Mouse (Mus musculus): Measurements from ENCODE around the gene Gaa. TPM values are rescaled to one million over a fixed set of nuclear protein-coding genes. Genes with fewer than 3 reads are reported as not detected.
"Not testable (repeated sequence)": the region's sequence is repeated elsewhere in the genome, so short reads cannot be mapped to it uniquely, and the experiment has no call there.

Gaa gene
- polyA plus RNA-seq, 1 experiment from 2014 or later, result 24.1 TPM

GRCm38 (mm10) chr11:119245543-119245942, 22.1 kb upstream of the Gaa start:
- H3K4me3 ChIP-seq (ENCODE audit: low read depth, low read length); H3K9me3 ChIP-seq (ENCODE audit: control insufficient read depth, low read length); H3K27ac ChIP-seq (ENCODE audit: low read depth, low read length); H3K4me2 ChIP-seq (ENCODE audit: low read depth); H3K9ac ChIP-seq (ENCODE audit: low read length); DNase-seq (ENCODE audit: low spot score); ATAC-seq (ENCODE audit: insufficient read depth, low FRiP score, low TSS enrichment); H3K36me3 ChIP-seq (ENCODE audit: control insufficient read depth, insufficient read depth, low read length); H3K4me1 ChIP-seq (ENCODE audit: control insufficient read depth, insufficient read depth, low read length); H3K27me3 ChIP-seq (ENCODE audit: control insufficient read depth, insufficient read depth, low read length): not testable (repeated sequence)
- WGBS, result 92% methylated on average over 6 of the region's 6 CpGs

- 29% methylated on average over 6 of the region's 6 CpGs for WGBS
- DNase-seq (ENCODE audit: low spot score), result peak; percentile 60
- H3K9me3 ChIP-seq (ENCODE audit: control insufficient read depth, low read length), result no peaks in the 10 kb centered on the region
- H3K4me1 ChIP-seq (ENCODE audit: control insufficient read depth, insufficient read depth, low read length), result peaks cover 7% of the 10 kb centered on the region
- no peaks in the 10 kb centered on the region for H3K36me3 ChIP-seq (ENCODE audit: control insufficient read depth, insufficient read depth, low read length)
- H3K27ac ChIP-seq (ENCODE audit: low read depth, low read length), result no peak overlapping the region
- H3K4me3 ChIP-seq (ENCODE audit: low read depth, low read length), result no peak overlapping the region
- peak; percentile 55; the same call in 1 of the 2 replicates for ATAC-seq (ENCODE audit: insufficient read depth, low FRiP score, low TSS enrichment)
- no peaks in the 10 kb centered on the region for H3K27me3 ChIP-seq (ENCODE audit: control insufficient read depth, insufficient read depth, low read length)
- H3K9ac ChIP-seq (ENCODE audit: low read length), result no peak overlapping the region
- no peak overlapping the region for H3K4me2 ChIP-seq (ENCODE audit: low read depth)
Observed at GRCm38 (mm10) chr11:119249011-119249410, 18.7 kb upstream of the Gaa start.

GRCm38 (mm10) chr11:119250998-119251397, 16.7 kb upstream of the Gaa start:
- peaks cover 7% of the 10 kb centered on the region for H3K4me1 ChIP-seq (ENCODE audit: control insufficient read depth, insufficient read depth, low read length)
- H3K36me3 ChIP-seq (ENCODE audit: control insufficient read depth, insufficient read depth, low read length), result no peaks in the 10 kb centered on the region
- H3K9ac ChIP-seq (ENCODE audit: low read length), result no peak overlapping the region
- H3K27ac ChIP-seq (ENCODE audit: low read depth, low read length), result no peak overlapping the region; the same call in 1 of the 2 replicates
- ATAC-seq (ENCODE audit: insufficient read depth, low FRiP score, low TSS enrichment) (no peak), DNase-seq (ENCODE audit: low spot score) (no peak)
- H3K4me2 ChIP-seq (ENCODE audit: low read depth), result no peak overlapping the region
- H3K4me3 ChIP-seq (ENCODE audit: low read depth, low read length), result no peak overlapping the region
- 38% methylated on average over 17 of the region's 17 CpGs for WGBS
- H3K9me3 ChIP-seq (ENCODE audit: control insufficient read depth, low read length), result no peaks in the 10 kb centered on the region
- H3K27me3 ChIP-seq (ENCODE audit: control insufficient read depth, insufficient read depth, low read length), result no peaks in the 10 kb centered on the region

- Histone ChIP-seq H3K27ac (ENCODE audit: low read depth, low read length) (no peak overlapping the region), H3K9ac (ENCODE audit: low read length) (peak overlapping the region; percentile 27), H3K4me1 (ENCODE audit: control insufficient read depth, insufficient read depth, low read length) (peaks cover 7% of the 10 kb centered on the region), H3K4me3 (ENCODE audit: low read depth, low read length) (no peak overlapping the region), H3K36me3 (ENCODE audit: control insufficient read depth, insufficient read depth, low read length) (no peaks in the 10 kb centered on the region), H3K4me2 (ENCODE audit: low read depth) (peak overlapping the region; percentile 29; the same call in 1 of the 2 replicates), H3K27me3 (ENCODE audit: control insufficient read depth, insufficient read depth, low read length) (no peaks in the 10 kb centered on the region), H3K9me3 (ENCODE audit: control insufficient read depth, low read length) (no peaks in the 10 kb centered on the region)
- 0 out of 2 replicates have a peak, but pooled peaks have one; percentile 61 for ATAC-seq (ENCODE audit: insufficient read depth, low FRiP score, low TSS enrichment)
- peak; percentile 79 for DNase-seq (ENCODE audit: low spot score)
- WGBS, result 7% methylated on average over 22 of the region's 22 CpGs
Observed at GRCm38 (mm10) chr11:119252854-119253541, 14.7 kb upstream of the Gaa start.

GRCm38 (mm10) chr11:119256557-119256956, 11.1 kb upstream of the Gaa start:
- DNase-seq (ENCODE audit: low spot score); H3K4me2 ChIP-seq (ENCODE audit: low read depth); H3K4me3 ChIP-seq (ENCODE audit: low read depth, low read length); H3K4me1 ChIP-seq (ENCODE audit: control insufficient read depth, insufficient read depth, low read length); H3K9me3 ChIP-seq (ENCODE audit: control insufficient read depth, low read length); H3K36me3 ChIP-seq (ENCODE audit: control insufficient read depth, insufficient read depth, low read length); H3K27ac ChIP-seq (ENCODE audit: low read depth, low read length); ATAC-seq (ENCODE audit: insufficient read depth, low FRiP score, low TSS enrichment); H3K27me3 ChIP-seq (ENCODE audit: control insufficient read depth, insufficient read depth, low read length); H3K9ac ChIP-seq (ENCODE audit: low read length): not testable (repeated sequence)
- WGBS, result 83% methylated on average over 5 of the region's 5 CpGs

- Histone ChIP-seq H3K36me3 (ENCODE audit: control insufficient read depth, insufficient read depth, low read length) (no peaks in the 10 kb centered on the region), H3K27me3 (ENCODE audit: control insufficient read depth, insufficient read depth, low read length) (no peaks in the 10 kb centered on the region), H3K27ac (ENCODE audit: low read depth, low read length) (no peak overlapping the region), H3K9me3 (ENCODE audit: control insufficient read depth, low read length) (no peaks in the 10 kb centered on the region), H3K4me2 (ENCODE audit: low read depth) (peak overlapping the region; percentile 31), H3K4me3 (ENCODE audit: low read depth, low read length) (no peak overlapping the region), H3K9ac (ENCODE audit: low read length) (no peak overlapping the region), H3K4me1 (ENCODE audit: control insufficient read depth, insufficient read depth, low read length) (no peaks in the 10 kb centered on the region)
- ATAC-seq (ENCODE audit: insufficient read depth, low FRiP score, low TSS enrichment), result no peak
- no peak for DNase-seq (ENCODE audit: low spot score)
- 62% methylated on average over 9 of the region's 9 CpGs for WGBS
Observed at GRCm38 (mm10) chr11:119258216-119258571, 9.5 kb upstream of the Gaa start.

GRCm38 (mm10) chr11:119258572-119259322, 8.9 kb upstream of the Gaa start:
- Histone ChIP-seq H3K4me3 (ENCODE audit: low read depth, low read length) (0 out of 2 replicates have a peak overlapping the region, but pooled peaks have one; percentile 13), H3K9ac (ENCODE audit: low read length) (no peak overlapping the region), H3K9me3 (ENCODE audit: control insufficient read depth, low read length) (no peaks in the 10 kb centered on the region), H3K36me3 (ENCODE audit: control insufficient read depth, insufficient read depth, low read length) (no peaks in the 10 kb centered on the region), H3K4me1 (ENCODE audit: control insufficient read depth, insufficient read depth, low read length) (no peaks in the 10 kb centered on the region), H3K4me2 (ENCODE audit: low read depth) (peak overlapping the region; percentile 31), H3K27me3 (ENCODE audit: control insufficient read depth, insufficient read depth, low read length) (no peaks in the 10 kb centered on the region), H3K27ac (ENCODE audit: low read depth, low read length) (no peak overlapping the region)
- DNase-seq (ENCODE audit: low spot score) (peak; percentile 55), ATAC-seq (ENCODE audit: insufficient read depth, low FRiP score, low TSS enrichment) (no peak)
- WGBS, result 72% methylated on average over 23 of the region's 23 CpGs

GRCm38 (mm10) chr11:119259977-119260376, 7.7 kb upstream of the Gaa start:
- H3K27ac ChIP-seq (ENCODE audit: low read depth, low read length), result no peak overlapping the region
- no peak for ATAC-seq (ENCODE audit: insufficient read depth, low FRiP score, low TSS enrichment)
- DNase-seq (ENCODE audit: low spot score), result no peak
- H3K4me1 ChIP-seq (ENCODE audit: control insufficient read depth, insufficient read depth, low read length), result no peaks in the 10 kb centered on the region
- no peak overlapping the region for H3K4me2 ChIP-seq (ENCODE audit: low read depth)
- H3K4me3 ChIP-seq (ENCODE audit: low read depth, low read length), result no peak overlapping the region
- no peaks in the 10 kb centered on the region for H3K36me3 ChIP-seq (ENCODE audit: control insufficient read depth, insufficient read depth, low read length)
- no peaks in the 10 kb centered on the region for H3K27me3 ChIP-seq (ENCODE audit: control insufficient read depth, insufficient read depth, low read length)
- WGBS, result 87% methylated on average over 8 of the region's 8 CpGs
- no peak overlapping the region for H3K9ac ChIP-seq (ENCODE audit: low read length)
- H3K9me3 ChIP-seq (ENCODE audit: control insufficient read depth, low read length), result no peaks in the 10 kb centered on the region

GRCm38 (mm10) chr11:119264413-119264812, 3.3 kb upstream of the Gaa start:
- WGBS, result 92% methylated on average over 13 of the region's 13 CpGs
- Histone ChIP-seq H3K4me1 (ENCODE audit: control insufficient read depth, insufficient read depth, low read length) (0 out of 2 replicates have a peak, but pooled peaks cover 3% of the 10 kb centered on the region), H3K27me3 (ENCODE audit: control insufficient read depth, insufficient read depth, low read length) (no peaks in the 10 kb centered on the region), H3K9me3 (ENCODE audit: control insufficient read depth, low read length) (no peaks in the 10 kb centered on the region), H3K27ac (ENCODE audit: low read depth, low read length) (no peak overlapping the region), H3K9ac (ENCODE audit: low read length) (no peak overlapping the region), H3K36me3 (ENCODE audit: control insufficient read depth, insufficient read depth, low read length) (no peaks in the 10 kb centered on the region), H3K4me2 (ENCODE audit: low read depth) (no peak overlapping the region), H3K4me3 (ENCODE audit: low read depth, low read length) (no peak overlapping the region)
- ATAC-seq (ENCODE audit: insufficient read depth, low FRiP score, low TSS enrichment), result no peak
- no peak for DNase-seq (ENCODE audit: low spot score)
